Mouse (Mus musculus): ENCODE data around the gene Cp. TPM values are rescaled to one million over a fixed set of nuclear protein-coding genes. Genes with fewer than 3 reads are reported as not detected.

Gene Cp
- total and polyA plus RNA-seq, 2 experiments, result 217 to 1,216 TPM

DNA sequence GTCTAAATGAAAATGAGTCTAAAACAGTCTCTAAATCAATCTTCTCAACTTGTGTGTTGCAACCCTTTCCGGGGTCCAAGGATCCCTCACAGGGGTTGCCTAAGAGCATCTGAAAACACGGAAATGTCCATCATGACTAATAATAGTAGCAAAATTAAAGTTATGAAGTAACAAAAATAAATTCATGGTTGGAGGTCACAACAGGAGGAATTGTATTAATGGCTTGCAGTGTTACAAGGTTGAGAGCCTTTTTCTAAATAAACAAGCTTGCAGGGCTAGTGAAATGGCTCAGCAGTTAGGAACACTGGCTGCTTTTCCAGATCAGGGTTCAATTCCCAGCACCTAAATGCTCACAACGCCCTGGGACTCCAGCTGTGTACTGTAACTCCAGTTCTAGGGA is 33.2 kb downstream of the Cp start:
- no peaks in the 10 kb centered on the region for H3K79me2 ChIP-seq (ENCODE audit: control insufficient read depth, insufficient read depth, low read length)
- TF ChIP-seq CTCF (IDR thresholded peaks at IDR 0.05; ENCODE audit: low read depth, low read length) (no peak), POLR2A (IDR thresholded peaks at IDR 0.05; ENCODE audit: extremely low read depth, insufficient read depth, low read length) (no peak)
- no peak for DNase-seq (ENCODE audit: extremely low read depth, low read depth, low spot score)
- no peaks in the 10 kb centered on the region for H3K27me3 ChIP-seq (ENCODE audit: control insufficient read depth, insufficient read depth, low read length)
- H3K9ac ChIP-seq (ENCODE audit: low read depth, low read length), result no peak overlapping the region
- peaks cover 46% of the 10 kb centered on the region for H3K36me3 ChIP-seq (ENCODE audit: control insufficient read depth, insufficient read depth, low read length)
- WGBS, result 36% methylated on average over 3 of the region's 3 CpGs
- 0 out of 2 replicates have a peak overlapping the region, but pooled peaks have one; percentile 23 for H3K27ac ChIP-seq (replicated peaks; ENCODE audit: insufficient read depth, low read depth, low read length)
- H3K4me1 ChIP-seq (ENCODE audit: control insufficient read depth, insufficient read depth, low read length), result peaks cover 3% of the 10 kb centered on the region; the same call in 1 of the 2 replicates
- H3K4me3 ChIP-seq (ENCODE audit: insufficient read depth, low read depth, low read length), result no peak overlapping the region

DNA sequence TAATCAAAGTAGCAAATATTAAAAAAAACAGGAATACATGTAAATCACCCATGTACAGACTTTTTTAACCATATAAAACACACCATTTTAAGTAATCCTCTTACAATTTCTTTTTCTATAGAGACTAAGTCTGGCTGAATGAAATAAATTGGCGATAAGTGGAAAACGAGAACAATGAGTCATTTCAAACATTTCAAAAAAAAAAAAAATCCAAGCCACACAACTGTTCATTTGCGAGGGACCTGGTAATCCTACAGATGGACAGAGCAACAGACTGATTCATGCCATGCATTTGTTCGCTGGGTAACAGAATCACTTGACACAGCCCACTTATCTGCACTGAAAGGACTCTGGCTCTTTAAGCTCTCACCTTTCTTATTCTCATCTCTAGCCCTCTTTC is 35.5 kb downstream of the Cp start:
- Histone ChIP-seq H3K79me2 (ENCODE audit: control insufficient read depth, insufficient read depth, low read length) (no peaks in the 10 kb centered on the region), H3K27ac (replicated peaks; ENCODE audit: insufficient read depth, low read depth, low read length) (no peak overlapping the region), H3K36me3 (ENCODE audit: control insufficient read depth, insufficient read depth, low read length) (peaks cover 30% of the 10 kb centered on the region), H3K9ac (ENCODE audit: low read depth, low read length) (no peak overlapping the region), H3K4me1 (ENCODE audit: control insufficient read depth, insufficient read depth, low read length) (peaks cover 8% of the 10 kb centered on the region; the same call in 1 of the 2 replicates), H3K27me3 (ENCODE audit: control insufficient read depth, insufficient read depth, low read length) (no peaks in the 10 kb centered on the region), H3K4me3 (ENCODE audit: insufficient read depth, low read depth, low read length) (no peak overlapping the region)
- no peak for TF ChIP-seq POLR2A (IDR thresholded peaks at IDR 0.05; ENCODE audit: extremely low read depth, insufficient read depth, low read length)
- TF ChIP-seq CTCF (IDR thresholded peaks at IDR 0.05; ENCODE audit: low read depth, low read length), result no peak
- 94% methylated on average over 4 of the region's 4 CpGs for WGBS
- DNase-seq (ENCODE audit: extremely low read depth, low read depth, low spot score), result no peak

DNA sequence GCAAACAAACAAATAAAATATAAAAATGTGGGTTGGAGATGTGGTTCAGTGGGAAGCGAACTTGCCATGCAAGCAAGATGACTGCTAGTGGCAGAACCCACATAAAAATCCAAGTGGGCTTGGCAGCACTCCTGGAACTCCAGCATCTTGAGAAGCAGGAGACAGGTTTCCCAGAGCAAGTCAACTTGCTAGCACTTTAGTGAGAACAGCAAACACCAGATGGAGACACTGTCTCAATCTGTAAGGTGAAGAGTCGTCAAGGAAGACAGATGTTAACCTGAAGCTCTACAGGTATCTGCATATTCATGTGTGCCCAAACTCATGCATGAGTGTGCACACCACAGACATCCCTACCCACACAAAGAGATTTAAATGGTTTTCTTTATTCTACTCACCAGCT is 42.7 kb downstream of the Cp start:
- WGBS, result 90% methylated on average over 2 of the region's 2 CpGs
- Histone ChIP-seq H3K4me1 (ENCODE audit: control insufficient read depth, insufficient read depth, low read length) (peaks cover 5% of the 10 kb centered on the region; the same call in 1 of the 2 replicates), H3K79me2 (ENCODE audit: control insufficient read depth, insufficient read depth, low read length) (no peaks in the 10 kb centered on the region), H3K27me3 (ENCODE audit: control insufficient read depth, insufficient read depth, low read length) (no peaks in the 10 kb centered on the region), H3K27ac (replicated peaks; ENCODE audit: insufficient read depth, low read depth, low read length) (no peak overlapping the region), H3K36me3 (ENCODE audit: control insufficient read depth, insufficient read depth, low read length) (peaks cover 6% of the 10 kb centered on the region), H3K9ac (ENCODE audit: low read depth, low read length) (no peak overlapping the region), H3K4me3 (ENCODE audit: insufficient read depth, low read depth, low read length) (no peak overlapping the region)
- TF ChIP-seq POLR2A (IDR thresholded peaks at IDR 0.05; ENCODE audit: extremely low read depth, insufficient read depth, low read length) (no peak), CTCF (IDR thresholded peaks at IDR 0.05; ENCODE audit: low read depth, low read length) (no peak)
- no peak for DNase-seq (ENCODE audit: extremely low read depth, low read depth, low spot score)

DNA sequence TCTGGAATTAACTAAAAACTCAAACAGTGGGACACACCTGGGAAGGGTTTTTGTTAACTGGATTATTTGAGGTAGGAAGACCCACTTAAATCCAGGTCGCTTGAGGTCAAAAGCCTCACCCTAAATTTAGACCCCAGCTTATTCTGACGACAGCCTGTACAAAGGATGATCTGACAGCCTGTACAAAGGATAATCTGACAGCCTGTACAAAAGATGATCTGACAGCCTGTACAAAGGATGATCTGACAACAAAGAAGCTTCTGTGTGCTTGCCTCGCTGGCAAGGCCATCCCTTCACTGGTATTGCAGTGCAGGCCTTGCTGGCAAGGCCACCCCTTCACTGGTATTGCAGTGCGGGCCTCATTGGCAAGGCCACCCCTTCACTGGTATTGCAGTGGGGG is 44.0 kb downstream of the Cp start:
- Histone ChIP-seq H3K27me3 (ENCODE audit: control insufficient read depth, insufficient read depth, low read length) (no peaks in the 10 kb centered on the region), H3K79me2 (ENCODE audit: control insufficient read depth, insufficient read depth, low read length) (no peaks in the 10 kb centered on the region), H3K4me1 (ENCODE audit: control insufficient read depth, insufficient read depth, low read length) (peaks cover 5% of the 10 kb centered on the region; the same call in 1 of the 2 replicates), H3K9ac (ENCODE audit: low read depth, low read length) (no peak overlapping the region), H3K27ac (replicated peaks; ENCODE audit: insufficient read depth, low read depth, low read length) (no peak overlapping the region), H3K4me3 (ENCODE audit: insufficient read depth, low read depth, low read length) (no peak overlapping the region), H3K36me3 (ENCODE audit: control insufficient read depth, insufficient read depth, low read length) (peaks cover 6% of the 10 kb centered on the region)
- WGBS, result 90% methylated on average over 4 of the region's 4 CpGs
- TF ChIP-seq POLR2A (IDR thresholded peaks at IDR 0.05; ENCODE audit: extremely low read depth, insufficient read depth, low read length) (no peak), CTCF (IDR thresholded peaks at IDR 0.05; ENCODE audit: low read depth, low read length) (no peak)
- no peak for DNase-seq (ENCODE audit: extremely low read depth, low read depth, low spot score)

DNA sequence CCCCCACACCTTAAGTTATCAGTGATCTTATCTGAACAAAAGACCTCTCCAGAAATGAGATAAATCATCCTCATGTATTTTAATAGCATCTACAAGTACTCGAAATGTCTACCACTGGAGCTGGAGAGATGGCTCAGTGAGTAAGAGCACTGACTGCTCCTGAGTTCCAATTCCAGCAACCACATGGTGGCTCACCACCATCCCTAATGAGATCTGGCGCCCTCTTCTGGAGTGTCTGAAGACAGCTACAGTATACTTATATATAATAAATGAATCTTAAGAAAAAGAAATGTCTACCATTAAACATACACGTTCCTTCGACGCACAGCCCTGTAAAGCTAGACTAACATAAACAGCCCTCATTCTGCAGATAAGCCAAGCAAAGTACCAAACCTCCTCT is 45.9 kb downstream of the Cp start:
- no peak; the same call in 1 of the 2 replicates for TF ChIP-seq CTCF (IDR thresholded peaks at IDR 0.05; ENCODE audit: low read depth, low read length)
- TF ChIP-seq POLR2A (IDR thresholded peaks at IDR 0.05; ENCODE audit: extremely low read depth, insufficient read depth, low read length), result no peak
- WGBS, result 82% methylated on average over 5 of the region's 5 CpGs

DNA sequence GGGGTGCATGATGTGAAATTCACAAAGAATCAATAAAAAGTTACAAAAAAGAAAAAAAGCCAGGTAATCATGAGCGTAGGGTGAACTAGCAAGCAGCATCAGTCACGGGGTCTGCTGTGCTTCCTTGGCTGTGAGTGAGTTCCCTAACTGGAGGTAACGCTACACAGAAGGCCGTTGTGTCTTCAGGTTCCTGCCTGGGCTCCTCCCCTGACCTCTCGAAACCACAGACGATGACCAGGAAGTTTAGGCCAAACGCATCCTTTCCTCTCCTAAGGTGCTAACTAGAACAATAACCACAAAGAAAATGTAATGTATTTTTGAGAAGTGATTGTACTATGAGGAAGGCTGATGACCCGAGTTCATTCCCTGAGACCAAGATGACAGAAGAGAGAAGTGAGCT is 47.6 kb downstream of the Cp start:
- no peak for DNase-seq (ENCODE audit: extremely low read depth, low read depth, low spot score)
- H3K9ac ChIP-seq (ENCODE audit: low read depth, low read length), result no peak overlapping the region
- no peaks in the 10 kb centered on the region for H3K27me3 ChIP-seq (ENCODE audit: control insufficient read depth, insufficient read depth, low read length)
- no peak overlapping the region for H3K27ac ChIP-seq (replicated peaks; ENCODE audit: insufficient read depth, low read depth, low read length)
- H3K36me3 ChIP-seq (ENCODE audit: control insufficient read depth, insufficient read depth, low read length), result peaks cover 17% of the 10 kb centered on the region
- WGBS, result 82% methylated on average over 8 of the region's 8 CpGs
- H3K4me3 ChIP-seq (ENCODE audit: insufficient read depth, low read depth, low read length), result no peak overlapping the region
- H3K79me2 ChIP-seq (ENCODE audit: control insufficient read depth, insufficient read depth, low read length), result no peaks in the 10 kb centered on the region
- TF ChIP-seq POLR2A (IDR thresholded peaks at IDR 0.05; ENCODE audit: extremely low read depth, insufficient read depth, low read length) (no peak), CTCF (IDR thresholded peaks at IDR 0.05; ENCODE audit: low read depth, low read length) (no peak)
- no peaks in the 10 kb centered on the region for H3K4me1 ChIP-seq (ENCODE audit: control insufficient read depth, insufficient read depth, low read length)

More for the DNA sequence above, 45.9 kb downstream of the Cp start:
- Histone ChIP-seq H3K36me3 (ENCODE audit: control insufficient read depth, insufficient read depth, low read length) (peaks cover 13% of the 10 kb centered on the region), H3K4me3 (ENCODE audit: insufficient read depth, low read depth, low read length) (no peak overlapping the region), H3K27ac (replicated peaks; ENCODE audit: insufficient read depth, low read depth, low read length) (no peak overlapping the region), H3K27me3 (ENCODE audit: control insufficient read depth, insufficient read depth, low read length) (no peaks in the 10 kb centered on the region), H3K79me2 (ENCODE audit: control insufficient read depth, insufficient read depth, low read length) (no peaks in the 10 kb centered on the region), H3K9ac (ENCODE audit: low read depth, low read length) (no peak overlapping the region), H3K4me1 (ENCODE audit: control insufficient read depth, insufficient read depth, low read length) (no peaks in the 10 kb centered on the region)
- DNase-seq (ENCODE audit: extremely low read depth, low read depth, low spot score), result peak; percentile 40
